Mouse (Mus musculus): Measurements from ENCODE around the gene Mat2a.

- TF ChIP-seq CTCF (IDR thresholded peaks at IDR 0.05 in 2 of 3, conservative IDR thresholded peaks at IDR 0.05 in 1 of 3; ENCODE audit: control insufficient read depth in 1 of 3, insufficient read depth in 1 of 3, low read depth in 2 of 3, low read length in 3 of 3, poor library complexity in 1 of 3, severe bottlenecking in 1 of 3) (no peak), ZMIZ1 (IDR thresholded peaks at IDR 0.05; ENCODE audit: low read depth, low read length) (no peak), POLR2A (IDR thresholded peaks at IDR 0.05; ENCODE audit: control insufficient read depth in 1 of 2, insufficient read depth in 1 of 2, low read depth in 1 of 2, low read length in 2 of 2, poor library complexity in 1 of 2) (no peak), EP300 (IDR thresholded peaks at IDR 0.05; ENCODE audit: low read depth in 1 of 2, low read length in 2 of 2) (no peak), MYB (IDR thresholded peaks at IDR 0.05; ENCODE audit: low read depth, low read length) (no peak)
These were observed 34.1 kb upstream of the Mat2a start for GRCm38 (mm10) chr6:72473264-72474041.

Measured in MEL (cell line).